8 mouse cellular contexts compared by ENCODE assay signal in the genomic region with DNA sequence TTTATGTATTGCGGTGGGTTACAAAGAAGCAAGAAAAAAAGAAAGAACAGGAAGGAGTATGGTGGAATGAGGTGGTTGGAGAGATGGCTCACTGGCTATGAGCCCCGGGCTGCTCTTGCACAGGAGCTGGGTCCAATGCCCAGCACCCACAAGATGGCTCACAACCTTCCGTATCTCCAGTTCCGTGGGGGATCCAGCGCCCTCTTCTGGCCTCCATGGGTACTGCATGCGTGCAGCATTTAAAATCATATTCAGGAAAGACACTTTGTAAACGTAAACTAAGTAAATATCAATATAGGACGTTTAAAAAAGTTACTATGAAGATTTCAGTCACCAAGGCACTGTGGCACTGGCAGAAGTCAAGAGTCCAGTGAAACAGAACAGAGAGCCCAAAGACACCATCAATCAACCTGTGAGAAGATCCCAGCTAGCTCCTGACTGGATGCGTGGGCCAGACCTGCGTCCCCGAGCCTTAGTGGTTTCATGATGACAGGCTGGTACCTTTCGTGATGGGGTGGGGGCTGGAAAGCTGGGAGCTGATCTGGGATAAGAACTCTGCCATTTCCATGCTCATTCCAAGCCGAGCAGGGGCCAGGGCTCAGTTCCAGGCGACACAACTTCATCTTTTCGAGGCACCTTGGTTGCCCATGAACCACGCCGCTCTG. TPM values are rescaled to one million over a fixed set of nuclear protein-coding genes. Genes with fewer than 3 reads are reported as not detected.
DNase-seq lines count a peak whose midpoint lies in the region; ATAC-seq and TF ChIP-seq lines count a peak whose summit lies in the region.

No protein-coding gene starts in this region.

- no peak for DNase-seq in heart, adult 2 months
- no peak for DNase-seq in heart, postnatal 25 days (ENCODE audit: low spot score)
- peak; percentile 57 for DNase-seq in brain, adult 2 months (ENCODE audit: low read depth, low spot score)
- peak; percentile 72 for DNase-seq in retina, embryonic 14.5 days (ENCODE audit: low spot score)
- DNase-seq in urinary bladder, postnatal 4 days (ENCODE audit: low spot score in 2 of 2) = no peak

- H3K9me3 ChIP-seq in intestine, postnatal 0 days (ENCODE audit: control insufficient read depth) = no peaks in the 10 kb centered on the region
- H3K9me3 ChIP-seq in lung, embryonic 16.5 days (ENCODE audit: control insufficient read depth, low read length) = no peaks in the 10 kb centered on the region

- peak overlapping the region; percentile 51 for H3K9ac ChIP-seq in heart, adult 2 months (ENCODE audit: low read depth, low read length)
- peak overlapping the region; percentile 50 for H3K9ac ChIP-seq in intestine, postnatal 0 days (ENCODE audit: low read depth, low read length)
- peak overlapping the region; percentile 85 for H3K9ac ChIP-seq in lung, embryonic 16.5 days (ENCODE audit: low read length)

- no peaks in the 10 kb centered on the region for H3K36me3 ChIP-seq in heart, adult 2 months (ENCODE audit: control insufficient read depth, insufficient read depth, low read length)
- H3K36me3 ChIP-seq in intestine, postnatal 0 days (ENCODE audit: control insufficient read depth, insufficient read depth) = peaks cover 9% of the 10 kb centered on the region; the same call in 1 of the 2 replicates
- H3K36me3 ChIP-seq in lung, embryonic 16.5 days (ENCODE audit: control insufficient read depth, insufficient read depth, low read length) = peaks cover 3% of the 10 kb centered on the region; the same call in 1 of the 2 replicates

- no peak for TF ChIP-seq EP300 in heart, adult 2 months (IDR thresholded peaks at IDR 0.05; ENCODE audit: insufficient read depth, low read depth, low read length)

- peak overlapping the region; percentile 98 for H3K4me3 ChIP-seq in heart, adult 2 months
- H3K4me3 ChIP-seq in intestine, postnatal 0 days (ENCODE audit: low read depth, low read length) = peak overlapping the region; percentile 79
- peak overlapping the region; percentile 91 for H3K4me3 ChIP-seq in lung, embryonic 16.5 days (ENCODE audit: low read length)

- peak; percentile 85 for TF ChIP-seq CTCF in heart, adult 2 months (IDR thresholded peaks at IDR 0.05)
- peak; percentile 90 for TF ChIP-seq CTCF in intestine, postnatal 0 days (IDR thresholded peaks at IDR 0.05; ENCODE audit: low read depth)

- 23% methylated on average over 17 of the region's 17 CpGs for WGBS in heart, adult 2 months
- 22% methylated on average over 17 of the region's 17 CpGs for WGBS in intestine, postnatal 0 days
- 22% methylated on average over 17 of the region's 17 CpGs for WGBS in lung, embryonic 16.5 days

- intact Hi-C loops in heart, adult 2 months (cut with DNase I) = loop anchor here (5.0 to 10.0 kb wide), 2 partner anchors 141 to 434 kb away; partner anchors contain the start of gene Tmed2
- intact Hi-C loops in heart, postnatal 25 days (cut with DNase I) = no loop called here

- TF ChIP-seq POLR2A in heart, adult 2 months (IDR thresholded peaks at IDR 0.05; ENCODE audit: insufficient read depth, low read depth, low read length) = no peak

- peak overlapping the region; percentile 91 for H3K4me2 ChIP-seq in intestine, postnatal 0 days (replicated peaks; ENCODE audit: low read depth)
- peak overlapping the region; percentile 93 for H3K4me2 ChIP-seq in lung, embryonic 16.5 days (ENCODE audit: low read depth, low read length)

- 0 out of 2 replicates have a peak, but pooled peaks have one; percentile 2 for ATAC-seq in erythroid progenitor cell, adult 5-6 weeks (replicated peaks; ENCODE audit: low FRiP score, poor library complexity, severe bottlenecking)
- no peak; the same call in 1 of the 2 replicates for ATAC-seq in intestine, postnatal 0 days
- no peak for ATAC-seq in lung, embryonic 16.5 days (ENCODE audit: low read depth)

- peaks cover 4% of the 10 kb centered on the region; the same call in 1 of the 2 replicates for H3K79me2 ChIP-seq in heart, adult 2 months (replicated peaks; ENCODE audit: control insufficient read depth, insufficient read depth, low read length)

- H3K4me1 ChIP-seq in heart, adult 2 months (ENCODE audit: control insufficient read depth, insufficient read depth, low read length) = peaks cover 6% of the 10 kb centered on the region
- H3K4me1 ChIP-seq in intestine, postnatal 0 days (replicated peaks; ENCODE audit: control insufficient read depth, insufficient read depth, low read length) = no peaks in the 10 kb centered on the region; the same call in 1 of the 2 replicates
- peaks cover 12% of the 10 kb centered on the region for H3K4me1 ChIP-seq in lung, embryonic 16.5 days (replicated peaks; ENCODE audit: control insufficient read depth, insufficient read depth, low read length)

- H3K27me3 ChIP-seq in heart, adult 2 months (ENCODE audit: control insufficient read depth, insufficient read depth, low read length) = no peaks in the 10 kb centered on the region
- no peaks in the 10 kb centered on the region for H3K27me3 ChIP-seq in intestine, postnatal 0 days (replicated peaks; ENCODE audit: control insufficient read depth, insufficient read depth, low read length)
- H3K27me3 ChIP-seq in lung, embryonic 16.5 days (ENCODE audit: control insufficient read depth, insufficient read depth, low read depth, low read length) = no peaks in the 10 kb centered on the region

- peak overlapping the region; percentile 95 for H3K27ac ChIP-seq in heart, adult 2 months
- H3K27ac ChIP-seq in intestine, postnatal 0 days (ENCODE audit: low read depth, low read length) = peak overlapping the region; percentile 83
- H3K27ac ChIP-seq in lung, embryonic 16.5 days (ENCODE audit: low read length) = peak overlapping the region; percentile 90

RNA-seq across cellular contexts. Expression of gene Ogfod2, which starts 0.9 kb away (rescaled TPM):
- 10 to 100 TPM; 14.6 to 16.4 TPM for total RNA-seq in heart, adult 2 months (2021)
- 25.5 and 30.0 TPM in 2 replicates for polyA plus RNA-seq in heart, adult 2 months (2012; rRNA removed)
- total RNA-seq in heart, postnatal 25 days (2021) = 10 to 100 TPM; 12.5 to 13.9 TPM
- 2.5 TPM in 1 of 2 replicates, not detected in the other for total RNA-seq in erythroid progenitor cell, adult 5-6 weeks (2015; ENCODE audit: low replicate concordance)
- total RNA-seq in erythroid progenitor cell, adult 5-6 weeks (2017; ENCODE audit: low replicate concordance) = 3.5 and 15.1 TPM in 2 replicates
- 21.3 and 25.0 TPM in 2 replicates for polyA plus RNA-seq in intestine, postnatal 0 days (2015; fragmentation: Nextera tagmentation; extraction: Ambion mirVana)
- polyA plus RNA-seq in lung, embryonic 16.5 days (2015; fragmentation: Nextera tagmentation; extraction: Ambion mirVana) = 29.7 and 33.1 TPM in 2 replicates

RNA-seq across cellular contexts. Expression of gene Arl6ip4, which starts 4.7 kb away (rescaled TPM):
- 10 to 100 TPM; 34.2 to 41.5 TPM for total RNA-seq in heart, adult 2 months (2021)
- 16.9 and 17.5 TPM in 2 replicates for polyA plus RNA-seq in heart, adult 2 months (2012; rRNA removed)
- total RNA-seq in heart, postnatal 25 days (2021) = 10 to 100 TPM; 36.2 to 43.0 TPM
- 22.6 and 57.3 TPM in 2 replicates for total RNA-seq in erythroid progenitor cell, adult 5-6 weeks (2015; ENCODE audit: low replicate concordance)
- 21.8 and 56.7 TPM in 2 replicates for total RNA-seq in erythroid progenitor cell, adult 5-6 weeks (2017; ENCODE audit: low replicate concordance)
- polyA plus RNA-seq in intestine, postnatal 0 days (2015; fragmentation: Nextera tagmentation; extraction: Ambion mirVana) = 75.5 and 76.9 TPM in 2 replicates
- 98.8 and 99.9 TPM in 2 replicates for polyA plus RNA-seq in lung, embryonic 16.5 days (2015; fragmentation: Nextera tagmentation; extraction: Ambion mirVana)

RNA-seq across cellular contexts. Expression of gene Abcb9, which starts 15.6 kb away (rescaled TPM):
- total RNA-seq in heart, adult 2 months (2021) = 1 to 10 TPM; 8.9 to 9.9 TPM
- polyA plus RNA-seq in heart, adult 2 months (2012; rRNA removed) = 7.8 and 10.1 TPM in 2 replicates
- total RNA-seq in heart, postnatal 25 days (2021) = 1 to 10 TPM; 8.0 to 9.0 TPM
- 22.3 and 24.7 TPM in 2 replicates for total RNA-seq in erythroid progenitor cell, adult 5-6 weeks (2015; ENCODE audit: low replicate concordance)
- total RNA-seq in erythroid progenitor cell, adult 5-6 weeks (2017; ENCODE audit: low replicate concordance) = 23.8 and 25.2 TPM in 2 replicates
- polyA plus RNA-seq in intestine, postnatal 0 days (2015; fragmentation: Nextera tagmentation; extraction: Ambion mirVana) = 4.0 and 4.6 TPM in 2 replicates
- polyA plus RNA-seq in lung, embryonic 16.5 days (2015; fragmentation: Nextera tagmentation; extraction: Ambion mirVana) = 2.7 and 3.8 TPM in 2 replicates

Comparison
In these comparisons a context has a peak if more than half of its experiments do, and no peak if none do; other contexts are left out.
1. DNase-seq: peak in brain, adult 2 months (single experiment) and retina, embryonic 14.5 days (single experiment); none in heart, adult 2 months (0 of 2), heart, postnatal 25 days (single experiment) and urinary bladder, postnatal 4 days (0 of 2).
2. Peak in every context shown above with its lines, with median percentiles within 50 percentile points of each other: H3K27ac ChIP-seq, H3K4me3 ChIP-seq and H3K9ac ChIP-seq.